In the genomic region with DNA sequence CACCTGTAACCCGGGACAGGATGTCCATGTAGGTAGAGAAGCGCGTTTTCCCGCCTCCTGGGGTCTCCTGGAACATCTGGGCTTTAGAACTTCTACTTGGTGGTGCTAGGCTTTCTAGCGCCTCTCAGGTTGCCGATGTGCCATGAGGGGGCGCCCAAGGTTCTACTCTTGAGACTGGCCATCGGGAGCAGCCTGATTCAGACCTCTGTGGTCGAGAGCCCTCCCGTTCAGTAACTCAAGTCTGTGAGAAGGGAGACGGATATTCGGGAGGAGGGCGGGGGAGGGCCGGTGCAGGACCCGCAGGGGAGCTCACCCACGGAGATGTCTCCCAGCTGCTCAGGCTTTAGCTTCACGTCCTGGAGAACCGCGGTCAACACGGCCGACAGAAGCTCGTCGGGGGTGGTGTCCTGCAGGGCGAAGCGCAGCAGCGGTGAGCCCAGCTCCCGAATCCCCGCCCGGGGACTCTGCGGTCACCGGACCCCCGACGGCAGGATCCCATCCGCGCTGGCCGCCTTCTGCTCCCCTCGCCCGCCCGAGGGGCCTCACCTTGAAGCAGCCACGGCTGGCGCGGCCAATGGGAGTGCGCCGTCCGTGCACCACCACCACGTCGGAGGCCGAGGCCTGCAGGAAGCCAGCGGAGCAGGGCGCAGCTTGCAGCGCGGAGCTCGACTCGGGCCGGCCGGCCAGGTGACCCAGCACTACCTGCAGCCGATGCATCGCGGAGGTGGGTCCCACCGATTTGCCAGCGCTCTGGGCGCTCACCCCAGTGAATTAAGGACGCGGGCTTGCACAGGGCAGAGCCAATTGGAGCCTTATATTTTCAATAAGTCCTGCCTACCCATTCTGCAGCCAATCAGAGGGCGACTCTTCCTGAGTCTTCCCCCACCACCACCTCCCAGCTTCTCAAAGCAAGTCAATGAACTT, we compare ENCODE assay signal across 8 mouse cellular contexts. TPM values are rescaled to one million over a fixed set of nuclear protein-coding genes. Genes with fewer than 3 reads are reported as not detected.
DNase-seq lines count a peak whose midpoint lies in the region; ATAC-seq and TF ChIP-seq lines count a peak whose summit lies in the region.

Gene Acaa1b (minus strand): TSS at position 816 of the 924 bp plus-strand sequence.

- H3K9me3 ChIP-seq in hindbrain, postnatal 0 days (ENCODE audit: low read length) = no peaks in the 10 kb centered on the region
- H3K9me3 ChIP-seq in megakaryocyte, embryonic 14.5 days = no peaks in the 10 kb centered on the region

- H3K9ac ChIP-seq in hindbrain, postnatal 0 days (replicated peaks; ENCODE audit: low read length) = no peak within 1 kb of the TSS; the same call in 1 of the 2 replicates

- H3K4me3 ChIP-seq in cortical plate, adult 2 months (ENCODE audit: insufficient read depth, low read length) = peak within 1 kb of the TSS; percentile 19
- H3K4me3 ChIP-seq in hindbrain, postnatal 0 days (ENCODE audit: low read length) = peak within 1 kb of the TSS; percentile 39
- peak within 1 kb of the TSS; percentile 43 for H3K4me3 ChIP-seq in left cerebral cortex, adult 2 months
- H3K4me3 ChIP-seq in megakaryocyte, embryonic 14.5 days (replicated peaks) = peak within 1 kb of the TSS; percentile 81

- H3K4me1 ChIP-seq in cortical plate, adult 2 months (ENCODE audit: control insufficient read depth, insufficient read depth, low read length) = no peaks in the 10 kb centered on the region
- no peaks in the 10 kb centered on the region for H3K4me1 ChIP-seq in hindbrain, postnatal 0 days (ENCODE audit: insufficient read depth, low read length)
- peaks cover 13% of the 10 kb centered on the region for H3K4me1 ChIP-seq in megakaryocyte, embryonic 14.5 days

- no peak within 1 kb of the TSS for H3K27ac ChIP-seq in cortical plate, adult 2 months (ENCODE audit: insufficient read depth, low read length)
- no peak within 1 kb of the TSS for H3K27ac ChIP-seq in hindbrain, postnatal 0 days
- H3K27ac ChIP-seq in left cerebral cortex, adult 2 months = no peak within 1 kb of the TSS

- 1% methylated on average over 64 of the region's 65 CpGs for WGBS in hindbrain, postnatal 0 days

- no peaks in the 10 kb centered on the region for H3K27me3 ChIP-seq in hindbrain, postnatal 0 days (ENCODE audit: insufficient read depth, low read length)
- peaks cover 80% of the 10 kb centered on the region for H3K27me3 ChIP-seq in megakaryocyte, embryonic 14.5 days (replicated peaks)

- intact Hi-C loops in left cerebral cortex, adult 2 months (cut with DNase I) = loop anchor here (5.0 kb wide), 1 partner anchor 196 kb away; no protein-coding TSS in a partner anchor

- TF ChIP-seq CTCF in cortical plate, adult 2 months (IDR thresholded peaks at IDR 0.05; ENCODE audit: extremely low read depth, insufficient read depth, low read length) = peak; percentile 48; the same call in 1 of the 2 replicates
- TF ChIP-seq CTCF in hindbrain, postnatal 0 days (IDR thresholded peaks at IDR 0.05; ENCODE audit: low read depth) = peak; percentile 76
- TF ChIP-seq CTCF in left cerebral cortex, adult 2 months (IDR thresholded peaks at IDR 0.05) = peak; percentile 61

- peak within 1 kb of the TSS; percentile 48 for H3K4me2 ChIP-seq in hindbrain, postnatal 0 days (ENCODE audit: low read depth, low read length)

- no peaks in the 10 kb centered on the region for H3K36me3 ChIP-seq in hindbrain, postnatal 0 days (ENCODE audit: insufficient read depth, low read length)
- H3K36me3 ChIP-seq in megakaryocyte, embryonic 14.5 days (replicated peaks; ENCODE audit: low read length) = no peaks in the 10 kb centered on the region

- TF ChIP-seq POLR2A in cortical plate, adult 2 months (IDR thresholded peaks at IDR 0.05; ENCODE audit: extremely low read depth, insufficient read depth, low read length) = no peak

- peak; percentile 90 for ATAC-seq in hindbrain, postnatal 0 days

- peak; percentile 81 for DNase-seq in adrenal gland, adult 2 months
- DNase-seq in gastrocnemius, postnatal 10 days = peak; percentile 86
- peak; percentile 89 for DNase-seq in hindbrain, postnatal 0 days (ENCODE audit: low spot score)
- peak; percentile 66 to 72 for DNase-seq in left cerebral cortex, adult 2 months (ENCODE audit: extremely low spot score in 1 of 2, low spot score in 2 of 2)
- DNase-seq in right cerebral cortex, postnatal 14 days = peak; percentile 80
- peak; percentile 83 for DNase-seq in yolk sac, embryonic 10.5 days (ENCODE audit: low spot score)

RNA-seq across cellular contexts. Expression of gene Acaa1b, which starts in this region (rescaled TPM):
- 10 to 100 TPM in 1 of 2 experiments, 1 to 10 TPM in 1; 9.6 to 15.9 TPM for total RNA-seq in adrenal gland, adult 2 months (2021)
- polyA plus RNA-seq in adrenal gland, adult 2 months (2012; rRNA removed) = 30.9 and 48.8 TPM in 2 replicates
- polyA plus RNA-seq in cortical plate, adult 2 months (2012; rRNA removed) = 1.0 and 1.5 TPM in 2 replicates
- 1 to 10 TPM; 1.1 to 1.9 TPM for total RNA-seq in gastrocnemius, postnatal 10 days (2021)
- total RNA-seq in hindbrain, postnatal 0 days (2014; rRNA removed) = 3.8 and 4.0 TPM in 2 replicates
- polyA plus RNA-seq in hindbrain, postnatal 0 days (2015; fragmentation: Nextera tagmentation; extraction: Ambion mirVana) = 3.9 and 4.0 TPM in 2 replicates
- 1 to 10 TPM; 1.8 TPM for total RNA-seq in left cerebral cortex, adult 2 months (2021)
- polyA plus RNA-seq in megakaryocyte, embryonic 14.5 days (2012; ENCODE audit: insufficient read depth, low replicate concordance) = 1.5 TPM in 1 of 2 replicates, not detected in the other

Comparison
In these comparisons a context has a peak if more than half of its experiments do, and no peak if none do; other contexts are left out.
1. H3K4me3 ChIP-seq: peak in every context shown above with its lines; median percentile 81 in megakaryocyte, embryonic 14.5 days; 43 in left cerebral cortex, adult 2 months; 39 in hindbrain, postnatal 0 days; 19 in cortical plate, adult 2 months.